Mouse (Mus musculus): Measurements from ENCODE around the gene Gpx4. TPM values are rescaled to one million over a fixed set of nuclear protein-coding genes. Genes with fewer than 3 reads are reported as not detected.
"Not testable (repeated sequence)": the region's sequence is repeated elsewhere in the genome, so short reads cannot be mapped to it uniquely, and the experiment has no call there.

Gpx4 gene
- polyA plus RNA-seq, 1 experiment from 2014 or later = 499 TPM

DNA sequence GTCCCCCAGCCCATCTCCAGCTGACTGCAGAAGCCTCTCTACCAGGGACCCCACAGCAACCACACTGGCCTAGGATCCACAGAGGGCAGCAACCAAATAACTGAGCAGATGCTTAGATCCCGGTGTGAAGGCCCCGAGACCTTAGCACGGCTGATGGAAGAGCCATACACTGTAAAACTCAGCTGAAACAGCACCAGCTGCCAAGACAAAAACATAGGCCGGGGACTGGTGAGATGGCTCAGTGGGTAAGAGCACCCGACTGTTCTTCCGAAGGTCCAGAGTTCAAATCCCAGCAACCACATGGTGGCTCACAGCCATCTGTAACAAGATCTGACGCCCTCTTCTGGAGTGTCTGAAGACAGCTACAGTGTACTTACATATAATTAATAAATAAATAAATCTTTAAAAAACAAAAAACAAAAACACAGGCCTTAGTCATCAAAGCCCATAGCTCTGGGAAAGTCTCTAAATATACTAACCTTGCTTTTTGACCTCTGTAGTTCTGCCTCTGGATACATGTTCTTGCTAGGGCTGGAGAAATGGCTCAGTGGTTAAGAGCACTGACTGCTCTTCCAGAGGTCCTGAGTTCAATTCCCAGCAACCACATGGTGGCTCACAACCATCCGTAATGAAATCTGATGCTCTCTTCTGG, 5.4 kb upstream of the Gpx4 start:
- not testable (repeated sequence) for H3K4me3 ChIP-seq; H3K9me3 ChIP-seq; H3K27ac ChIP-seq; H3K9ac ChIP-seq; ATAC-seq (ENCODE audit: low FRiP score, low read depth); H3K27me3 ChIP-seq (replicated peaks); H3K4me2 ChIP-seq (replicated peaks)
- Histone ChIP-seq H3K4me1 (peaks cover 15% of the 10 kb centered on the region), H3K36me3 (peaks cover 19% of the 10 kb centered on the region)
- WGBS = 91% methylated on average over 8 of the region's 8 CpGs

DNA sequence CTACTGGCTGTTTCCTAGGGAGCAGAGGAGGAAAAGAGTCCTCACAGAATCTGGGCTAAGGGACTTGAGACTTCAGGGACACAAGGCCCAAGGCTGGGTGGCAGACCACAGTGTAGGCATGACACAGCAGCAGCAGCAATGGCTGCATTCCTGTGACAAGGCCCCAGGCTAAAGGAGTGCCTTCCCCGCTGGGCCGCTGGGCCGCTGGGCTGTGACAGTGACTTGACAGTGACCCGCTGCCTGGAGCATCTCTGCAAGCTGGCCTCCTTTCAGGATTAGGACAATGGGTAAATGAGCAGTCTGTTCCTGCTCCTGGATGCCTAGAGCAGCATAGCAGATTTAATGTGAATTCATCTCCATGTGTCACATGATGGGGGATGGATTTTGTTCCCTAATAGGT, 2.9 kb upstream of the Gpx4 start:
- no peaks in the 10 kb centered on the region for H3K27me3 ChIP-seq (replicated peaks)

DNA sequence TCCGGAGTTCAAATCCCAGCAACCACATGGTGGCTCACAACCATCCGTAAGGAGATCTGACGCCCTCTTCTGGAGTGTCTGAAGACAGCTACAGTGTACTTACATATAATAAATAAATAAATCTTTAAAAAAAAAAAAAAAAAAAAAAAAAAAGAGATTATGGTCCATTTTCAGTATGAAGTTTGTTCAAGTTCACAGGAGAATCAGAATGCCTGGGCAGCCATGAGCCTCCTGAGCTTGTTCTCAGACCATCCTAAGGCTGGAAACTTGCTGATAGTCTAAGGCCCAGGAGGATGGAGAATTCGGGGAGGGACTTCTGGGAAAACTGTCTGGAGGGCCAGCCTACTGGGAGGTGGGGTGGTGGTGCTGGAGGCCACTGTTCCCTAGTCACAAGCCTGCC, 1.6 kb upstream of the Gpx4 start:
- H3K4me2 ChIP-seq (replicated peaks); H3K4me3 ChIP-seq; H3K27me3 ChIP-seq (replicated peaks); H3K27ac ChIP-seq; H3K9me3 ChIP-seq; H3K9ac ChIP-seq; ATAC-seq (ENCODE audit: low FRiP score, low read depth); H3K36me3 ChIP-seq: not testable (repeated sequence)
- peaks cover 12% of the 10 kb centered on the region for H3K4me1 ChIP-seq
- 69% methylated on average over 4 of the region's 4 CpGs for WGBS

More for the DNA sequence above, 2.9 kb upstream of the Gpx4 start:
- 22% methylated on average over 4 of the region's 4 CpGs for WGBS
- H3K4me3 ChIP-seq = no peak overlapping the region
- H3K36me3 ChIP-seq = no peaks in the 10 kb centered on the region
- peak overlapping the region; percentile 10; the same call in 1 of the 2 replicates for H3K9ac ChIP-seq
- H3K27ac ChIP-seq = no peak overlapping the region
- H3K4me2 ChIP-seq (replicated peaks) = no peak overlapping the region
- ATAC-seq (ENCODE audit: low FRiP score, low read depth) = no peak
- peaks cover 13% of the 10 kb centered on the region for H3K4me1 ChIP-seq
- H3K9me3 ChIP-seq = no peaks in the 10 kb centered on the region

DNA sequence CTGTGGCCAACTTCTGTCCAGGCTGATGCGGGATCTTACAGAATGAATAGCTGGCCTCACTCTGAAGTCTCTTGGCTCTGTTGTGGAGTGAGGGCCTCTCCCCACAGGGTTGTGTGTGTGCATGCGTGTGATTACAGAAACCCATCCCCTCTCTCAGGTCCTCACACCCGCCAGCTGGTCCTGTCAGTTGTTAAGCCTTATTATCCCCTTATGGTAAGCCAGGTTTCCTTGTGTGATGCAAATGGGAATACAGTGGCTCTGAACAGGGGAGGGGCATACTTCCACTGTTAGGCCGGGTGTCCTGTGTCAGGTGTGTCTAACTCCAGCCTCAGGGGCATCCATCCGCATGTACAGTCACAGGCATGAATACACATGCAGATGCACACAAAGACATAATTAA, 1.2 kb upstream of the Gpx4 start:
- Histone ChIP-seq H3K4me2 (replicated peaks) (no peak overlapping the region), H3K4me3 (no peak overlapping the region), H3K27me3 (replicated peaks) (no peaks in the 10 kb centered on the region), H3K9ac (no peak overlapping the region), H3K36me3 (no peaks in the 10 kb centered on the region), H3K4me1 (peaks cover 12% of the 10 kb centered on the region), H3K27ac (no peak overlapping the region), H3K9me3 (no peaks in the 10 kb centered on the region)
- 75% methylated on average over 5 of the region's 5 CpGs for WGBS
- ATAC-seq (ENCODE audit: low FRiP score, low read depth) = no peak

DNA sequence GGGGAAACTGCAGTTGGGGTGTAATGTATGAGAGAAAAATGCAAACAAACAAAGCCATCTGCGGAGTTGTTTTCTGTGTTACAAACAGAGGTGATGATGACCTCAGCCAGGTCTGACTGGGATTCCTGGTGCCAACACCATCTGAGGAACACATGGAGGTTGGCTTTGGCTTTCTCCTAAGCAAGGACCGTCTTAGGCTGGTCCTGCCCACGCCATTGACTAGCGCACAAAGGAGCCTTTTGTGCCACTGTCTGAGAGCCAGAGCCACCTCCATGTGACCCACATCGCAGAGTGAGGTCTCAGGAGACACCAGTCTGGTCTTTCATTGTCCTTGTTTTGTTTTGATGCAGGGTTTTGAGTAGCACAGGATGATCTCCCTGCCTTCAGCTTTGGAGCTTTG, 1.4 kb downstream of the Gpx4 start:
- no peak overlapping the region for H3K27ac ChIP-seq
- H3K9ac ChIP-seq = no peak overlapping the region
- no peaks in the 10 kb centered on the region for H3K36me3 ChIP-seq
- 12% methylated on average over 5 of the region's 5 CpGs for WGBS
- no peaks in the 10 kb centered on the region for H3K9me3 ChIP-seq
- H3K4me2 ChIP-seq (replicated peaks) = no peak overlapping the region
- no peak overlapping the region for H3K4me3 ChIP-seq
- no peaks in the 10 kb centered on the region for H3K27me3 ChIP-seq (replicated peaks)
- no peak for ATAC-seq (ENCODE audit: low FRiP score, low read depth)
- H3K4me1 ChIP-seq = peaks cover 23% of the 10 kb centered on the region

DNA sequence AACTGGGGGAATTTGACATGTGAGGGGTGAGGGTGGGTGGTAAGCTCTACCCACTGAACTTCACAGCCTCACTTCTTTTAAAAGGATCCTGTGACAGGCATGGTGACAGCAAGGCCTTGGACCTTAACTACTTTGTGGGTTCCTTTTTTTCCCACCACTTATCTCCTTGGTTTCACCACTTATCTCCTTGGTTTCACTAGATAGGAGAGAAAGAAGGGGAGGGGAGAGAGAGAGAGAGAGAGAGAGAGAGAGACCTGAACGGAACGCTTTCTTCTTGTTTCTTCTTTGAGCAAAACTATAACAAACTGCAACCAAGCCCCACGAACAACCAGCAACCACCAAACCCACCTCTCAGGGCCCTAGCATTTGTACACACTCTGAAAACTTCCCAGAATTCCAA, 1.9 kb downstream of the Gpx4 start:
- H3K9me3 ChIP-seq = no peaks in the 10 kb centered on the region
- no peak overlapping the region for H3K27ac ChIP-seq
- no peak overlapping the region for H3K4me2 ChIP-seq (replicated peaks)
- peaks cover 23% of the 10 kb centered on the region for H3K4me1 ChIP-seq
- H3K36me3 ChIP-seq = no peaks in the 10 kb centered on the region
- ATAC-seq (ENCODE audit: low FRiP score, low read depth) = no peak
- H3K4me3 ChIP-seq = no peak overlapping the region
- 66% methylated on average over 3 of the region's 3 CpGs for WGBS
- no peak overlapping the region for H3K9ac ChIP-seq
- no peaks in the 10 kb centered on the region for H3K27me3 ChIP-seq (replicated peaks)

DNA sequence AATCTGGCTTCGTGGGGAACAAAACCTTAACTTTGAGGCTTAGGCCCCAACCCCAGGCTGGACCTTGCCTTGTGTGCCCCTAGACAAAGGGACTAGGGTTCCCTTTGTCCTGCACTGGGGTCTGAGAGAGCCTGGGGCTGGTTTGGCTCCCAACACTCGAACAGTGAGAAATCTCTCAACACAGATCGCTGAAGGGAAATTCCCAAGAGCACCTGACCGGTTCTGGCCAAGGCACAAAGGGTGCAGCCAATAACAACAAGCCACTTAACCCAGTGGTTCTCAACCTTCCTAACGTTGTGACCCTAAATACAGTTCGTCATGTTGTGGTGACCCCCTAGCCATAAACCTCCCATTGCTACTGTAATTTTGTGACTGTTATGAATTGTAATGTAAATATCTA, 3.3 kb downstream of the Gpx4 start:
- Histone ChIP-seq H3K4me3 (no peak overlapping the region), H3K9me3 (no peaks in the 10 kb centered on the region), H3K4me1 (peaks cover 30% of the 10 kb centered on the region), H3K9ac (no peak overlapping the region), H3K4me2 (replicated peaks) (no peak overlapping the region), H3K36me3 (no peaks in the 10 kb centered on the region), H3K27me3 (replicated peaks) (no peaks in the 10 kb centered on the region), H3K27ac (no peak overlapping the region)
- 13% methylated on average over 6 of the region's 6 CpGs for WGBS
- no peak for ATAC-seq (ENCODE audit: low FRiP score, low read depth)

DNA sequence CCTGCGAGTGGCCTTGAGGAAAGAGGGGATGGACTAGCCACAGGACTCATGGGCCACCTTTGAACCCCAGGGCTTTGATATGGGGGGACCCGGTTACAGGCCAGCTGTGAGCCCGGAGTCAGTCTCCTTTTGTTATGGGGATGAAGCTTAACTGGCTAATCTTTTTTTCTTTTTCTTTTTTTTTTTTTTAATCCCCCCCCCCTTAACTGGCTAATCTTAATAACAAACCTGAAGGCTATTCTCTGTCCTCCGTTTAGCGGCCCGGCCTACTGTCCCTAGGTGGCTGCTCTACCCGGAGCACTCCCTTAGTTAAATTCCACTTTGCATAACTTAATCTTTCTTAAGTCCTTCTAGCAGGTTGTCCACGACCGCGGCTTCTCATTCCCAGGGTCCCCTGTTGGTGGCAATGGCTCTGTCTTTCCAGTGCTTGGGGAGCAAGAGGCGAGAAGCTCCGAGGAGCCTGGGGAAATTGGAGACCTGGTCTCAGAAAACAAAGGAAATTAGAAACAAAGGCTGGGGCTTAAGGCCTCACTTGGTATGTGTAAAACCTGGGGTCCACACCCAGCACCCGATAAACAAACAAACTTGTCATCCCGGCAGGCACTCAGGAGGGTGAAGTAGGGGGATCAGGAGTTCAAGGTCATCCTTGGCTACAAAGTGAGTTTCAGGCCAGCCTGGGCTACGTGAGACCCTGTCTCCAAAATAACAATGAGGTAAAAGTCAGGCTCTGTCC, 4.1 kb downstream of the Gpx4 start:
- Histone ChIP-seq H3K27me3 (replicated peaks) (no peaks in the 10 kb centered on the region), H3K9ac (no peak overlapping the region), H3K27ac (no peak overlapping the region), H3K4me1 (peaks cover 34% of the 10 kb centered on the region), H3K9me3 (no peaks in the 10 kb centered on the region), H3K36me3 (peaks cover 3% of the 10 kb centered on the region), H3K4me2 (replicated peaks) (no peak overlapping the region), H3K4me3 (no peak overlapping the region)
- WGBS = 18% methylated on average over 15 of the region's 15 CpGs
- no peak for ATAC-seq (ENCODE audit: low FRiP score, low read depth)

DNA sequence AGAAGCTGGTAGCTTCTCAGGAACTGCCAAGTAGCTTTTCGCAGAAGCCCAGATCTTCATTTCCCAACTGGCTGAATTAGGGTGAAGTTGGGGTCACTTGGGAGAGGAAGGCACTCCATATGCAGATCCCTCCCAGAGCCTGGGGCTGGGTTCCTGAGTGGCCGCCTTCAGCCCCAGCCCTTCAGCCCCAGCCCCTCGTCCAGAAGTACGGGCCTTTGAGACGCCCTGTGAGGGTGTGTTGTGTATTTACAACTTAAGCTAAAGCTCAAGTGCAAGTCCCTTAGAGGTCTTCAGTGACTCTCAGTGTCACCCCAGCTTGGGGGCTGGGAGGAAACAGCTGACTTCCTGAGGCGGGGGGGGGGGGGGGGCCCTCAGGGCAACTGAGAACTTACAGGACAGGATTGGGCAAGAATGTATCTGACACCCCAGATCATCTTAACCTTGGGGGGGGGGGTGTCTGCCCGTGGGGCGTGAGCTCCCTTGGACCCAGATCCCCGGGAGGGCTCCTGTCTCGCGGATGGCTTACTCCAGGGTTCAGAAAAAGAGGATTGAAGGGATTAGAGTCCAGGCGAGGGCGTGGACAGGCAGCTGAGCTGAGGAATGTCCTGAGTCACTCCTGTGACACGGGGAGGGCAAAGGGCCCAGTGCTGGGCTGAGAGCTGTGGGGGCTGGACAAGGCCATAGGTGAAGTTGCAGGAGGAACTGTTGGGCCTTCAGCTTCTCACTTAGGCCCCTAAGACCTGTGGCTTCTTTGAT, 4.8 kb downstream of the Gpx4 start:
- Histone ChIP-seq H3K4me1 (peaks cover 34% of the 10 kb centered on the region), H3K27me3 (replicated peaks) (no peaks in the 10 kb centered on the region), H3K36me3 (peaks cover 9% of the 10 kb centered on the region), H3K27ac (no peak overlapping the region), H3K9ac (0 out of 2 replicates have a peak overlapping the region, but pooled peaks have one; percentile 21), H3K4me3 (no peak overlapping the region), H3K4me2 (replicated peaks) (no peak overlapping the region), H3K9me3 (no peaks in the 10 kb centered on the region)
- no peak for ATAC-seq (ENCODE audit: low FRiP score, low read depth)
- 32% methylated on average over 14 of the region's 14 CpGs for WGBS

DNA sequence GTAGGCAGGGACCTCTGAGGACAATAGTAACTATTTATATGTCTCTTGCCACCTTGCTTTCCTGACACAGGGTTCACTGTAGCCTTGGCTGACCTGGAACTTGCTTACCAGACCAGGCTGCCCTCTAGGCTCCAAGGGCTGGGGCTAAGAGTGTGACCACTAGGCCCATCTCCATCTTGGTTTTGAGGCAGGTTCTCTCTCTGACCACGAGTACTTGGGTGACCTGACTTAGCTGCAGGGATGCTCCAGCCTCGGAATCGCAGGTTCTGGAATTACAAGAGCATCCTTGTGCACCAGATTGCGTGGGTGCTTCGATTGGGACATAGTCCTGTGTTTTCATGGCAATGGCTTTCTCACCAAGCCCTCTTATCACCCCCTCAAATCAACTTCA, 5.4 kb downstream of the Gpx4 start:
- 82% methylated on average over 5 of the region's 5 CpGs for WGBS
- H3K36me3 ChIP-seq = peaks cover 14% of the 10 kb centered on the region
- no peak overlapping the region for H3K9ac ChIP-seq
- no peaks in the 10 kb centered on the region for H3K9me3 ChIP-seq
- no peaks in the 10 kb centered on the region for H3K27me3 ChIP-seq (replicated peaks)
- ATAC-seq (ENCODE audit: low FRiP score, low read depth) = no peak
- H3K27ac ChIP-seq = no peak overlapping the region
- H3K4me2 ChIP-seq (replicated peaks) = no peak overlapping the region
- no peak overlapping the region for H3K4me3 ChIP-seq
- peaks cover 33% of the 10 kb centered on the region for H3K4me1 ChIP-seq

DNA sequence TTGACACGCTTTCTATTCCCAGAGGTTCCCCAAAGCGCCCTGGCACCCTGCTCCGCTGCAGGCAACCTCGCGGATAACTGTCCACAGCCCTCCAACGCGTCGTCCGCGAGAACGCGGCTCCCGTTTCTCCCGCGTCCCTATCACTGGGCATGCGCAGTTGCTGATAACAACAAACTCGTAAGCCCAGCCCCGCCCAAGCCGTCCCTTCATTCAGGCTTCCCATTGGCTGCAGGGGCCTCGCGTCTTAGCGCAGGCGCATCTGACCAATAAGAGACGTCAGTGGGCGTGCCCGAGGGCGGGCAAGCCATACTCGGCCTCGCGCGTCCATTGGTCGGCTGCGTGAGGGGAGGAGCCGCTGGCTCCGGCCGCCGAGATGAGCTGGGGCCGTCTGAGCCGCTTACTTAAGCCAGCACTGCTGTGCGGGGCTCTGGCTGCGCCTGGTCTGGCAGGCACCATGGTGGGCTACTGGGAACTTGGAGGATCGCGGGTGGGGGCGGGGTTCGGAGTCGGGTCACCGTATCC, 6.4 kb downstream of the Gpx4 start:
- Histone ChIP-seq H3K9ac (peak overlapping the region; percentile 94), H3K9me3 (no peaks in the 10 kb centered on the region), H3K27me3 (replicated peaks) (no peaks in the 10 kb centered on the region), H3K27ac (peak overlapping the region; percentile 94), H3K4me3 (peak overlapping the region; percentile 91), H3K4me1 (peaks cover 25% of the 10 kb centered on the region), H3K4me2 (replicated peaks) (peak overlapping the region; percentile 72), H3K36me3 (peaks cover 24% of the 10 kb centered on the region)
- ATAC-seq (ENCODE audit: low FRiP score, low read depth) = peak; percentile 94
- WGBS = under 1% methylated on average over 47 of the region's 47 CpGs

All from neural tube, embryonic 12.5 days (tissue).